8 mouse cellular contexts compared by ENCODE assay signal in the genomic region with DNA sequence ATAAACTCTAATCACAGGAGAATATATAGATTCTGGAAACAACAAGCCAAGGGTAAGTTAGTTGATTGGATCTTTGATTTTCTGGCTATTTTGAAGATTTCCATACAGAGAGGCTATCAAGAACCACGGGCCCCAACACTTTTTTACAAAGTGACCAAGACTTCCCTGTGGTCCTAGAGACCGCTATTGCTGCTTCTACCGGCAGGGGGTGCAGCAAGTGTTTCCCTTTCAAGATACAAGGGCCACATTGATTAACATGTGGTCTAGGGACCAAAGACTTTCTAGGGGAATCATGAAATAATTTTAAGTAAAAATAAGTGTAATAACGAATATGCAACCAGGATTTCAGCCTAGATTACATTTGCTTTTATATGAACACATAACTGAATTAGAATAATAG. TPM values are rescaled to one million over a fixed set of nuclear protein-coding genes. Genes with fewer than 3 reads are reported as not detected.
DNase-seq lines count a peak whose midpoint lies in the region.

No protein-coding gene starts in this region.

- peak; percentile 64 for DNase-seq in layer of hippocampus, adult 11-12 months (ENCODE audit: low spot score)
- no peak for DNase-seq in layer of hippocampus, adult 9-11 months
- peak; percentile 77 for DNase-seq in NIH3T3 (ENCODE audit: low read depth)
- peak; percentile 42 to 63 for DNase-seq in cerebellum, postnatal 4 days (ENCODE audit: low spot score in 2 of 2)
- peak; percentile 23 for DNase-seq in heart, postnatal 25 days (ENCODE audit: low spot score)
- DNase-seq in left cerebral cortex, postnatal 4 days = peak; percentile 70
- DNase-seq in retina, embryonic 14.5 days (ENCODE audit: low spot score) = peak; percentile 83
- peak; percentile 78 for DNase-seq in urinary bladder, postnatal 14 days (ENCODE audit: low spot score)

- intact Hi-C loops in heart, postnatal 25 days (cut with DNase I) = loop anchor here (1.0 to 5.0 kb wide), 2 partner anchors 222 to 966 kb away; no protein-coding TSS in a partner anchor
- intact Hi-C loops in left cerebral cortex, postnatal 4 days (cut with DNase I) = loop anchor here (5.0 kb wide), 1 partner anchor 221 kb away; a partner anchor contains a TSS

RNA-seq across cellular contexts. Expression of a gene that starts 34.5 kb away (rescaled TPM):
- 1 to 10 TPM; 4.4 to 4.5 TPM for total RNA-seq in heart, postnatal 25 days (2021)
- 10 to 100 TPM; 11.1 TPM for total RNA-seq in left cerebral cortex, postnatal 4 days (2021)
